Comparison of ENCODE assay signal across 13 mouse cellular contexts in the genomic region with DNA sequence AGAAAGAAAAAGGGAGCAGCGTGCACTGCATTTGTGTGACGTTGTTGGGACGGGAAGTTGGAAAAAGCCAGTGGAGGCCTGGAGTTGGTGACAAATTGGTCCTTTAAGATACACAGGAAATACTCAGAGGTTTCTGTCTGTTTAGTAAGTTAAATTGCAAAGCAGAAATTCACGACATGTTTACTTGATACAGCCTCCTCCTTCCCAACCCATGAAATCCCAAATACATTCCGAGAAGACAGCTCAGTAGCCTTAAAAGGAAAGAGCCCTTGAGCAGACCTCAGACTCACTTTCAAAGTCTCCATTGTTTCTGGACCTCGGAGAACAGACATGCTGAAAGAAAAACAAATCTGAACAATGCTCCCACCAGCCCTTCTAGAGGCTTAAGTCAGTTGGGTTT. TPM values are rescaled to one million over a fixed set of nuclear protein-coding genes. Genes with fewer than 3 reads are reported as not detected.
A peak's percentile ranks its signal among the peaks of the same experiment; 100 is the strongest.
DNase-seq lines count a peak whose midpoint lies in the region; ATAC-seq and TF ChIP-seq lines count a peak whose summit lies in the region.
"Had no signal": no experiment of that assay in that cellular context is flagged by ENCODE, and none has a peak within 500 bp of the region (broad histone marks: within the 10 kb centered on the region; RNA-seq: fewer than 3 reads in every experiment).

No protein-coding gene starts in this region.

- 30% methylated on average over 6 of the region's 6 CpGs for WGBS in embryonic facial prominence, embryonic 13.5 days
- WGBS in embryonic facial prominence, embryonic 10.5 days, result 44% methylated on average over 6 of the region's 6 CpGs
- WGBS in kidney, embryonic 14.5 days, result 46% methylated on average over 6 of the region's 6 CpGs
- WGBS in kidney, adult 2 months, result 66% methylated on average over 6 of the region's 6 CpGs
- WGBS in lung, embryonic 16.5 days, result 18% methylated on average over 6 of the region's 6 CpGs
- WGBS in stomach, embryonic 16.5 days, result 34% methylated on average over 6 of the region's 6 CpGs
- 55% methylated on average over 6 of the region's 6 CpGs for WGBS in midbrain, postnatal 0 days

- no peak for DNase-seq in embryonic facial prominence, embryonic 10.5 days (ENCODE audit: low spot score)
- DNase-seq in kidney, adult 2 months, result no peak
- no peak for DNase-seq in lung, postnatal 36 days
- DNase-seq in midbrain, postnatal 0 days (ENCODE audit: low spot score), result no peak
- DNase-seq: cerebellum, adult 11 months; midbrain, embryonic 14.5 days; right cerebral cortex, postnatal 25 days had no signal

- H3K9ac ChIP-seq in embryonic facial prominence, embryonic 13.5 days, result no peak overlapping the region
- no peak overlapping the region for H3K9ac ChIP-seq in kidney, embryonic 14.5 days (ENCODE audit: low read depth, low read length)
- H3K9ac ChIP-seq in lung, embryonic 16.5 days (ENCODE audit: low read length), result 0 out of 2 replicates have a peak overlapping the region, but pooled peaks have one; percentile 43
- H3K9ac ChIP-seq in stomach, embryonic 16.5 days (ENCODE audit: low read length), result no peak overlapping the region
- H3K9ac ChIP-seq in midbrain, postnatal 0 days (replicated peaks; ENCODE audit: low read length, poor library complexity, severe bottlenecking), result no peak overlapping the region

- H3K9me3 ChIP-seq in embryonic facial prominence, embryonic 13.5 days, result no peaks in the 10 kb centered on the region
- H3K9me3 ChIP-seq in embryonic facial prominence, embryonic 10.5 days, result no peaks in the 10 kb centered on the region
- H3K9me3 ChIP-seq in kidney, embryonic 14.5 days (ENCODE audit: control insufficient read depth, low read length), result no peaks in the 10 kb centered on the region
- H3K9me3 ChIP-seq in lung, embryonic 16.5 days (ENCODE audit: control insufficient read depth, low read length), result no peaks in the 10 kb centered on the region
- no peaks in the 10 kb centered on the region for H3K9me3 ChIP-seq in stomach, embryonic 16.5 days (replicated peaks; ENCODE audit: control insufficient read depth, low read length)
- no peaks in the 10 kb centered on the region for H3K9me3 ChIP-seq in midbrain, postnatal 0 days (ENCODE audit: low read length)

- no peaks in the 10 kb centered on the region for H3K27me3 ChIP-seq in embryonic facial prominence, embryonic 13.5 days
- H3K27me3 ChIP-seq in embryonic facial prominence, embryonic 10.5 days (replicated peaks; ENCODE audit: low read depth, poor library complexity, severe bottlenecking), result no peaks in the 10 kb centered on the region
- no peaks in the 10 kb centered on the region for H3K27me3 ChIP-seq in kidney, embryonic 14.5 days (ENCODE audit: control insufficient read depth, insufficient read depth, low read length)
- H3K27me3 ChIP-seq in kidney, adult 2 months (replicated peaks; ENCODE audit: control insufficient read depth, insufficient read depth, low read length), result no peaks in the 10 kb centered on the region
- H3K27me3 ChIP-seq in lung, embryonic 16.5 days (ENCODE audit: control insufficient read depth, insufficient read depth, low read depth, low read length), result no peaks in the 10 kb centered on the region
- no peaks in the 10 kb centered on the region for H3K27me3 ChIP-seq in stomach, embryonic 16.5 days (ENCODE audit: control insufficient read depth, insufficient read depth, low read length)
- H3K27me3 ChIP-seq in midbrain, postnatal 0 days (ENCODE audit: insufficient read depth, low read length), result no peaks in the 10 kb centered on the region

- TF ChIP-seq CTCF in kidney, adult 2 months (conservative IDR thresholded peaks at IDR 0.05; ENCODE audit: insufficient read depth, insufficient read length, low read depth, low read length), result no peak
- no peak for TF ChIP-seq CTCF in midbrain, postnatal 0 days (IDR thresholded peaks at IDR 0.05)

- no peak for ATAC-seq in embryonic facial prominence, embryonic 13.5 days (ENCODE audit: insufficient number of reproducible peaks, insufficient read depth, low FRiP score, low TSS enrichment, low read depth)
- ATAC-seq in kidney, embryonic 14.5 days (ENCODE audit: low FRiP score, low TSS enrichment), result no peak
- peak; percentile 53; the same call in 1 of the 2 replicates for ATAC-seq in lung, embryonic 16.5 days (ENCODE audit: low read depth)
- ATAC-seq in stomach, embryonic 16.5 days (ENCODE audit: insufficient read depth, low FRiP score), result peak; percentile 23; the same call in 1 of the 2 replicates
- ATAC-seq in midbrain, postnatal 0 days (ENCODE audit: low FRiP score), result no peak
- ATAC-seq: forebrain, embryonic 14.5 days; inflammation-experienced regulatory T-cells, adult 6 months had no signal

- no peaks in the 10 kb centered on the region for H3K36me3 ChIP-seq in embryonic facial prominence, embryonic 13.5 days
- no peaks in the 10 kb centered on the region for H3K36me3 ChIP-seq in embryonic facial prominence, embryonic 10.5 days (replicated peaks)
- H3K36me3 ChIP-seq in kidney, embryonic 14.5 days (ENCODE audit: control insufficient read depth, insufficient read depth, low read length), result no peaks in the 10 kb centered on the region
- H3K36me3 ChIP-seq in kidney, adult 2 months (ENCODE audit: control insufficient read depth, insufficient read depth, low read length), result no peaks in the 10 kb centered on the region
- no peaks in the 10 kb centered on the region for H3K36me3 ChIP-seq in lung, embryonic 16.5 days (ENCODE audit: control insufficient read depth, insufficient read depth, low read length)
- H3K36me3 ChIP-seq in stomach, embryonic 16.5 days (ENCODE audit: control insufficient read depth, insufficient read depth, low read length), result no peaks in the 10 kb centered on the region
- no peaks in the 10 kb centered on the region for H3K36me3 ChIP-seq in midbrain, postnatal 0 days (ENCODE audit: insufficient read depth, low read length)

- no peak overlapping the region for H3K4me3 ChIP-seq in embryonic facial prominence, embryonic 13.5 days
- no peak overlapping the region for H3K4me3 ChIP-seq in embryonic facial prominence, embryonic 10.5 days
- no peak overlapping the region for H3K4me3 ChIP-seq in kidney, embryonic 14.5 days (ENCODE audit: low read length)
- H3K4me3 ChIP-seq in kidney, adult 2 months (ENCODE audit: insufficient read depth, low read depth, low read length), result no peak overlapping the region
- no peak overlapping the region for H3K4me3 ChIP-seq in lung, embryonic 16.5 days (ENCODE audit: low read length)
- H3K4me3 ChIP-seq in stomach, embryonic 16.5 days (replicated peaks; ENCODE audit: low read length), result no peak overlapping the region
- H3K4me3 ChIP-seq in midbrain, postnatal 0 days (ENCODE audit: low read depth, low read length), result no peak overlapping the region

- H3K27ac ChIP-seq in embryonic facial prominence, embryonic 13.5 days, result 0 out of 2 replicates have a peak overlapping the region, but pooled peaks have one; percentile 29
- no peak overlapping the region for H3K27ac ChIP-seq in embryonic facial prominence, embryonic 10.5 days (replicated peaks)
- peak overlapping the region; percentile 39; the same call in 1 of the 2 replicates for H3K27ac ChIP-seq in kidney, embryonic 14.5 days (ENCODE audit: low read depth, low read length)
- H3K27ac ChIP-seq in kidney, adult 2 months (ENCODE audit: insufficient read depth, low read depth, low read length), result no peak overlapping the region
- H3K27ac ChIP-seq in lung, embryonic 16.5 days (ENCODE audit: low read length), result peak overlapping the region; percentile 88
- peak overlapping the region; percentile 78 for H3K27ac ChIP-seq in stomach, embryonic 16.5 days (ENCODE audit: low read length)
- H3K27ac ChIP-seq in midbrain, postnatal 0 days (ENCODE audit: low read depth, low read length), result no peak overlapping the region

- TF ChIP-seq POLR2A in kidney, adult 2 months (IDR thresholded peaks at IDR 0.05; ENCODE audit: low read depth, low read length), result no peak

- H3K4me1 ChIP-seq in embryonic facial prominence, embryonic 13.5 days, result peaks cover 63% of the 10 kb centered on the region
- peaks cover 45% of the 10 kb centered on the region for H3K4me1 ChIP-seq in embryonic facial prominence, embryonic 10.5 days
- 0 out of 2 replicates have a peak, but pooled peaks cover 5% of the 10 kb centered on the region for H3K4me1 ChIP-seq in kidney, embryonic 14.5 days (ENCODE audit: control insufficient read depth, insufficient read depth, low read length)
- H3K4me1 ChIP-seq in kidney, adult 2 months (ENCODE audit: control insufficient read depth, insufficient read depth, low read length), result peaks cover 12% of the 10 kb centered on the region; the same call in 1 of the 2 replicates
- peaks cover 18% of the 10 kb centered on the region for H3K4me1 ChIP-seq in lung, embryonic 16.5 days (replicated peaks; ENCODE audit: control insufficient read depth, insufficient read depth, low read length)
- H3K4me1 ChIP-seq in stomach, embryonic 16.5 days (ENCODE audit: control insufficient read depth, insufficient read depth, low read length), result peaks cover 5% of the 10 kb centered on the region; the same call in 1 of the 2 replicates
- no peaks in the 10 kb centered on the region for H3K4me1 ChIP-seq in midbrain, postnatal 0 days (ENCODE audit: insufficient read depth, low read length)

- H3K4me2 ChIP-seq in embryonic facial prominence, embryonic 13.5 days, result no peak overlapping the region
- no peak overlapping the region for H3K4me2 ChIP-seq in kidney, embryonic 14.5 days (replicated peaks; ENCODE audit: low read depth, low read length)
- no peak overlapping the region for H3K4me2 ChIP-seq in lung, embryonic 16.5 days (ENCODE audit: low read depth, low read length)
- H3K4me2 ChIP-seq in stomach, embryonic 16.5 days (ENCODE audit: low read depth, low read length), result no peak overlapping the region
- H3K4me2 ChIP-seq in midbrain, postnatal 0 days (ENCODE audit: low read depth, low read length, poor library complexity, severe bottlenecking), result no peak overlapping the region

RNA-seq across cellular contexts. Expression of gene Filip1l, which starts 48.8 kb away (rescaled TPM):
- 24.0 and 27.6 TPM in 2 replicates for polyA plus RNA-seq in embryonic facial prominence, embryonic 13.5 days (2015; fragmentation: Nextera tagmentation; extraction: Ambion mirVana)
- polyA plus RNA-seq in embryonic facial prominence, embryonic 10.5 days (2016; fragmentation: Nextera tagmentation; extraction: Ambion mirVana), result 11.5 and 12.7 TPM in 2 replicates
- polyA plus RNA-seq in kidney, embryonic 14.5 days (2014; fragmentation: Nextera tagmentation; extraction: Ambion mirVana), result 16.3 and 21.1 TPM in 2 replicates
- polyA plus RNA-seq in kidney, adult 2 months (2012; rRNA removed), result 4.9 and 6.9 TPM in 2 replicates
- polyA plus RNA-seq in lung, embryonic 16.5 days (2015; fragmentation: Nextera tagmentation; extraction: Ambion mirVana), result 28.0 and 32.6 TPM in 2 replicates
- 56.2 and 60.3 TPM in 2 replicates for polyA plus RNA-seq in stomach, embryonic 16.5 days (2015; fragmentation: Nextera tagmentation; extraction: Ambion mirVana)
- 2.0 and 2.2 TPM in 2 replicates for total RNA-seq in midbrain, postnatal 0 days (2014; rRNA removed)
- polyA plus RNA-seq in midbrain, postnatal 0 days (2015; fragmentation: Nextera tagmentation; extraction: Ambion mirVana), result 1.6 and 1.9 TPM in 2 replicates

Comparison
In these comparisons a context has a peak if more than half of its experiments do, and no peak if none do; other contexts are left out.
1. H3K27ac ChIP-seq: peak in embryonic facial prominence, embryonic 13.5 days (single experiment), kidney, embryonic 14.5 days (single experiment), lung, embryonic 16.5 days (single experiment) and stomach, embryonic 16.5 days (single experiment); none in embryonic facial prominence, embryonic 10.5 days (single experiment), kidney, adult 2 months (single experiment) and midbrain, postnatal 0 days (single experiment).
2. ATAC-seq: peak in lung, embryonic 16.5 days (single experiment) and stomach, embryonic 16.5 days (single experiment); none in embryonic facial prominence, embryonic 13.5 days (single experiment), kidney, embryonic 14.5 days (single experiment) and midbrain, postnatal 0 days (single experiment).